Mouse (Mus musculus) G1E (cell line): Measurements from ENCODE around the gene Fam189a1. TPM values are rescaled to one million over a fixed set of nuclear protein-coding genes. Genes with fewer than 3 reads are reported as not detected.

Source experiments
- ATAC-seq: 2 replicates; pipeline ENCODE4 v1.8.0; 2016; ENCODE audit warnings: mild to moderate bottlenecking; ENCODE audit not compliant: insufficient number of reproducible peaks, poor library complexity, low FRiP score, severe bottlenecking; ENCODE audit errors: extremely low read depth
- DNase-seq: peaks from one replicate; pipeline ENCODE4 v3.0.0; 2012; ENCODE audit warnings: low spot score
- H3K27me3 ChIP-seq: 2 replicates; pipeline ENCODE4 v1.6.1; 2012; ENCODE audit warnings: mild to moderate bottlenecking, low read length, inconsistent platforms; ENCODE audit not compliant: insufficient read depth
- H3K36me3 ChIP-seq: replicated peaks from 2 replicates; pipeline ENCODE3; 2012; ENCODE audit warnings: mild to moderate bottlenecking, inconsistent platforms
- H3K4me1 ChIP-seq: 2 replicates; pipeline ENCODE4 v1.6.1; 2012; ENCODE audit warnings: low read depth, low read length, inconsistent platforms, mixed read lengths; ENCODE audit not compliant: insufficient read depth
- H3K4me3 ChIP-seq: 2 replicates; pipeline ENCODE4 v1.5.1; 2012; ENCODE audit warnings: low read depth, mild to moderate bottlenecking, inconsistent platforms, low read length, moderate library complexity, mixed read lengths
- H3K9me3 ChIP-seq: replicated peaks from 2 replicates; pipeline ENCODE4 v1.6.1; 2012; ENCODE audit warnings: inconsistent platforms
- CTCF ChIP-seq: IDR thresholded peaks from 2 replicates; pipeline ENCODE4 v1.5.1; 2012; ENCODE audit warnings: low read depth, low read length, inconsistent platforms, mixed read lengths
- GATA1 ChIP-seq: IDR thresholded peaks from 2 replicates; pipeline ENCODE4 v1.6.1; 2012; ENCODE audit warnings: borderline replicate concordance, low read length, inconsistent platforms, mixed read lengths
- GATA2 ChIP-seq: IDR thresholded peaks from 2 replicates; pipeline ENCODE4 v1.6.1; 2012; ENCODE audit warnings: low read depth, low read length, inconsistent platforms, borderline replicate concordance
- POLR2AphosphoS5 ChIP-seq: IDR thresholded peaks from 2 replicates; pipeline ENCODE4 v1.6.1; 2012; ENCODE audit warnings: low read depth, low read length, inconsistent platforms; ENCODE audit not compliant: insufficient replicate concordance
- TAL1 ChIP-seq: conservative IDR thresholded peaks from 2 replicates; pipeline ENCODE4 v1.6.1; 2012; ENCODE audit warnings: low read depth, low read length, inconsistent platforms, mixed read lengths
- polyA plus RNA-seq: library from polyadenylated mRNA; stranded (reverse); fragments of >175 nt; gene quantifications from 2 replicates; pipeline ENCODE4 v1.2.3, GENCODE M21; 2012
- total RNA-seq, 2 experiments: library from RNA; stranded (forward) in 1 of 2; stranded (reverse) in 1 of 2; fragments of 200-1000 nt in 1 of 2; fragments of >200 nt in 1 of 2; fragmentation: Nextera tagmentation in 1 of 2; gene quantifications; 2 replicates each; pipeline ENCODE4 v1.2.3; 2014 to 2017

Gene Fam189a1
- total and polyA plus RNA-seq, 3 experiments = 0.16 TPM; not detected in 2

DNA sequence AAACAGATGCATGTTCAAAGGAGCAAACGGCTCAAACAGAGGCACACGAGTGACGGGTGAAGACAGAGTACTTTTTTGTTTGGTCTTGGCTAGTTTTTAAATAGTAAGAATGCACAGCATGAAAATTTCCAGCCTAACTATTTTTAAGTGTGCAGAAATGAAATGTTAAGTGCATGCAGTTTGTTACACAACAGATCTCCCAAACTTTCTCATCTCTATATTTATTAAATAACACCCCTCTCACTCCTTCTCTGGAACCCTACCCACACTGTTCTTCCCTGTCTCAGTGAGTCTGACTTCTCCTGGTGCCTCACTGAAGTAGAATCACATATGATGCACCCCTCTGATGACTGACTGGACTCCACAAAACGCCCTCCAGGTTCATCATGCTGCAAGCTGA is 63.1 kb downstream of the Fam189a1 start:
- no peaks in the 10 kb centered on the region for H3K27me3 ChIP-seq
- H3K4me1 ChIP-seq = no peaks in the 10 kb centered on the region
- TF ChIP-seq CTCF = no peak
- TF ChIP-seq GATA1 = no peak
- no peak for TF ChIP-seq GATA2
- TF ChIP-seq POLR2AphosphoS5 = no peak
- no peak for TF ChIP-seq TAL1
- H3K9me3 ChIP-seq = peaks cover 5% of the 10 kb centered on the region; the same call in 1 of the 2 replicates
- H3K36me3 ChIP-seq = no peaks in the 10 kb centered on the region
- DNase-seq = no peak
- no peak overlapping the region for H3K4me3 ChIP-seq
- no peak for ATAC-seq

DNA sequence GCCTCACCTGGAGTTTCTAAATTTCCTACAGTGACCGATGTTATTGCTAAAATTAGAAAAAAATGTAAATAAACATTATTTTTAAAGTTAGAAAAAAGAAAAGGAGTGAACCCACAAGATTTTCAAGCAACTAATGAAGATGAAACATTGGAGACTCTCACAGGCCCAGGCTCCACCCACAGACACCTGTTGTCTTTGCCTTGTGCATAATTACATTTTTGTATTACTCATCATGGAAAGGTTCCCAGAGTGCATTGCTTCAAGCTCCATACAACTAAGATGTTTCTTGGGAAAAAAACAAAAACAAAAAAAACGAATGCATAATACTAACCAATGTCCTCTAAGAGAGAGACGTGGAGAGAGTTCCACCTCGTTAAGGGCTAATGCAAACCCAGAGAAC is 64.9 kb downstream of the Fam189a1 start:
- TF ChIP-seq GATA2 = no peak
- no peak for TF ChIP-seq GATA1
- no peak for TF ChIP-seq POLR2AphosphoS5
- no peak for TF ChIP-seq TAL1
- TF ChIP-seq CTCF = no peak
- no peak for ATAC-seq
- Histone ChIP-seq H3K4me1 (no peaks in the 10 kb centered on the region), H3K4me3 (no peak overlapping the region), H3K36me3 (no peaks in the 10 kb centered on the region), H3K27me3 (no peaks in the 10 kb centered on the region), H3K9me3 (peaks cover 7% of the 10 kb centered on the region)
- no peak for DNase-seq

DNA sequence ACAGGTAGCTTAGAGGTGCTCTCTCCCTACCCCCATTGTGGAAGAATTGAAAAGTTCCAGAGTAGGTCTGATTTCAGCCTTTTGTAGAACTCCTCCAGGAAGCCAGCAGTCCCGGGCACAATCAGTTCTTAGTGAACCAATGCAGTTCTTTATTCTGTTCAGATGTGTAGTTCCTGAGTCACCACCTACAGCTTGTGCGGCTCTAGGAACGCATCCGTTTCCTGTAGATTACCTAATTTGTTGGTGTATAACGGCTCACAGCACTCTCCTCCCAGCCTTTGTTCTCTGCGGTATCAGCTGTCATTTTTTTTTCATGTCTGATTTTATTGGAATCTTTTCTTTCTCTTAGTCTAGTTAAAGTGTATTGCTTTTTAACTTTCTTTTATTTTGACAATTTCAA is 70.4 kb downstream of the Fam189a1 start:
- Histone ChIP-seq H3K4me1 (no peaks in the 10 kb centered on the region), H3K27me3 (no peaks in the 10 kb centered on the region), H3K9me3 (peaks cover 3% of the 10 kb centered on the region), H3K4me3 (no peak overlapping the region), H3K36me3 (no peaks in the 10 kb centered on the region)
- TF ChIP-seq GATA1 (no peak), TAL1 (no peak), GATA2 (no peak), CTCF (no peak), POLR2AphosphoS5 (no peak)
- no peak for ATAC-seq
- DNase-seq = no peak

DNA sequence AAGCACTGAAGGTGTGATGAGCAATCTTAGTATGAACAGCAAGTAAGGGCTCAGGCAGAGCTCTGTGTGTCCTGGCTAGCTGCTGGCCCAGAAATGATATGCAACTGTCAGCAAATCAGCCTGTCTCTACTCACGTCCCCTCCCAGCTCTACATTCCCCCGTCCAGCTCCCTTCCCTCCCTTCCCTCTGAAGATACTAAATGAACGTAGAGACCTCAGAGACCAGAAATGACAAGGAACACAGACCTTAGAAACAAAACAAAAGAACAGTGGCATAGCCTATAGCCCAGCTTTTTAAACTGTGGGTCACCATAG is 73.6 kb downstream of the Fam189a1 start:
- no peaks in the 10 kb centered on the region for H3K36me3 ChIP-seq
- no peak overlapping the region for H3K4me3 ChIP-seq
- no peak for TF ChIP-seq CTCF
- TF ChIP-seq GATA1 = no peak
- TF ChIP-seq GATA2 = no peak
- TF ChIP-seq TAL1 = no peak
- TF ChIP-seq POLR2AphosphoS5 = no peak
- H3K9me3 ChIP-seq = peaks cover 8% of the 10 kb centered on the region
- no peaks in the 10 kb centered on the region for H3K27me3 ChIP-seq
- ATAC-seq (no peak), DNase-seq (no peak)
- H3K4me1 ChIP-seq = no peaks in the 10 kb centered on the region

DNA sequence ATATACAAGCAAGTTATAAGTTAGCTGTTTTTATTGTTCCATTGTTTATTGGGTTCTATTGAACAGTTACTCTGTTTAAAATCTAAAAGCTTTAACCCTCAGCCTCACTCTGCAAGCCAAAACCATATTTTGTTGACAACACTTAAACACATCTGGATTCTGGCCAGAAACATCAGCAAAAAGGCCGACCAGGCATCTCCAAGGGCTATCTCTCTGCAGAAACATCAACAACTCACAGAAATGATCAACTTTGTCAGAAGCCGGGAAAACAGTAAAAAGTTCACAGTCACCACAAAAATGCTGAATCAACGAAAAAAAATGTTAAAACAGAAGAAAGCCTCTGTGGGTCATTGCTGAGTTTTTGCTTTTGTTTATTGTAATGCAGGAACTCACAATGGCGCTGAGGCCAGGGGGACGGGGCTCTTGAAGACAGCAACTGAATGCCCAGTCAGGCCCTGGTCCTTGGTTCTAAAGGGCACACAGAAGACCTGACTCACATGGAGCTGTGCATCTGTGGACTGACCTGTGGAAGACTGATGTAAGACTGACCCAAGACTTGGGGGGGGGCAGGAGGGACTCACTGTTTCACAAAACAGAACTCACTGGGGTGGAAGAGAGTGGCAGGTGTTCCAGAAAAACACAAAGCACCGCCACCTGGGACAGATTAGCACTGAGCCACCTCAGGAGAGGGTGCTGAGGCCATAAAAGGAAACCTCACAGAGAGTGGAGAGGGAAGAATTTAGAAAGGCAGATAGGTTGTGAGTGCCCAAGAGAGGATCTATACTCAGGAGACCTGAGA is 74.2 kb downstream of the Fam189a1 start:
- TF ChIP-seq CTCF = no peak
- no peak for TF ChIP-seq TAL1
- TF ChIP-seq GATA2 = no peak
- no peak for TF ChIP-seq GATA1
- TF ChIP-seq POLR2AphosphoS5 = no peak
- Histone ChIP-seq H3K27me3 (no peaks in the 10 kb centered on the region), H3K4me1 (no peaks in the 10 kb centered on the region), H3K36me3 (no peaks in the 10 kb centered on the region), H3K9me3 (peaks cover 9% of the 10 kb centered on the region), H3K4me3 (no peak overlapping the region)
- DNase-seq (no peak), ATAC-seq (no peak)

DNA sequence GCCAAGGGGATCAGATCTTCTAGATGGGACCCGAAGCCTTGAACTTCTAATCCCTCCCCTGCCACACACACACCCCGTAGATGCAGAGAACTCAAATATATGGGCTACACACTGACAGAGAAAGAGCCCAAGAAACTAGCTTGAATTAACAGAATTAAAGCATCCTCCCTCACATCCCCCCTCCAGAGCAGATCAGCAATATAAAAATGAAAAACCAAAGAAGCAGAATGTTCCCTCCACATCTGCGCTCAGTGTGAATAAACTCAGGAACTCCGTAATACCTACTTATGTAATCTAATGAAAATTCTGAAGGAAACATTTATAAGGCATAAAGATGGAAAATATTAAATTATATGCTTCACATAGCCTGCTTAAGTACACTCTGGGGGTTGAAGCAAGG is 80.2 kb downstream of the Fam189a1 start:
- no peak for ATAC-seq
- TF ChIP-seq GATA1 (no peak), TAL1 (no peak)

DNA sequence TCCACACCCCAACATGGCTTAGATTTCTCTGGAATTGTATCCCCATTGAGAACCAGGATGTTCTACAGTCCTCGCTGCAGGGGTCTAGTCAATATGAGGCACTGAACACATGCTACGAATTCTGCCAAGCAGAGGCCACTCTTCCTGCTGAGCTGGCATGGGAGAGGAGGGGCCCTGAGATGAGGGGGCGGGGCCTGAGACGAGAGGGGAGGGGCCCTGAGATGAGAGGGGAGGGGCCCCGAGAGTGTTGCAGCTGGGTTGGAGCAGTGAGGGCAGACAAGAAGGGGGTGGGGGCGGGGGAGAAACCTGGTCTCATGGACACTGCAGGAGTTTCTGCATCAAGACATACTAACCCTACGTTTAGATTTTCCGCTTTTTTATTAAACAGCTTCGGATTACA is 82.2 kb downstream of the Fam189a1 start:
- peaks cover 14% of the 10 kb centered on the region for H3K9me3 ChIP-seq
- ATAC-seq (no peak), DNase-seq (no peak)
- no peak overlapping the region for H3K4me3 ChIP-seq
- no peaks in the 10 kb centered on the region for H3K27me3 ChIP-seq
- no peaks in the 10 kb centered on the region for H3K36me3 ChIP-seq
- H3K4me1 ChIP-seq = no peaks in the 10 kb centered on the region
- TF ChIP-seq GATA2 = no peak
- no peak for TF ChIP-seq GATA1
- TF ChIP-seq TAL1 = no peak
- TF ChIP-seq POLR2AphosphoS5 = no peak

More for the DNA sequence above, 80.2 kb downstream of the Fam189a1 start:
- DNase-seq = no peak
- Histone ChIP-seq H3K27me3 (no peaks in the 10 kb centered on the region), H3K4me1 (no peaks in the 10 kb centered on the region), H3K36me3 (no peaks in the 10 kb centered on the region), H3K4me3 (no peak overlapping the region), H3K9me3 (peaks cover 16% of the 10 kb centered on the region)
